Mouse (Mus musculus) urinary bladder, postnatal 10 days (tissue): ENCODE data around the gene Zfp787.
A peak's percentile ranks its signal among the peaks of the same experiment; 100 is the strongest.
"Not testable (repeated sequence)": the region's sequence is repeated elsewhere in the genome, so short reads cannot be mapped to it uniquely, and the experiment has no call there.

Source experiments
- DNase-seq: peaks from one replicate; pipeline ENCODE4 v3.0.0; 2022; ENCODE audit warnings: low spot score

The Zfp787 gene

DNA sequence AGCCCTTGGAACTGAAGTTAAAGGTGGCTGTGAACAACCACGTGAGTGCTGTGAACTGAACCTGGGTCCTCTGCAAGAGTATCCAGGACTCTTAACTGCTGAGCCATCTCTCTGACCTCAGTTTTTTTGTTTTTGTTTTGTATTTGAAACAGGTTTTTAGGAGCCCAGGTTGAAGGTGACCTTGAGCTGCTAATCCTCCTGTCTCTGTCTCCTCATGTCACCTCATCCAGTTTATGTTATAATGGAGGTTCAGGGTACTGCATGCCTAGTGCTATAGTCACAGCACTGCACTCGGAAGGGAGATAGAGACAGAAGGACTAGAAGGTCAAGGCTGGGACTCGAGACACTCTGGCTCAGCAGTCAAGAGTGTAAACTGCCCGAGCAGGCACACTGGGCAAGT is 6.4 kb upstream of the Zfp787 start:
- no peak for DNase-seq

DNA sequence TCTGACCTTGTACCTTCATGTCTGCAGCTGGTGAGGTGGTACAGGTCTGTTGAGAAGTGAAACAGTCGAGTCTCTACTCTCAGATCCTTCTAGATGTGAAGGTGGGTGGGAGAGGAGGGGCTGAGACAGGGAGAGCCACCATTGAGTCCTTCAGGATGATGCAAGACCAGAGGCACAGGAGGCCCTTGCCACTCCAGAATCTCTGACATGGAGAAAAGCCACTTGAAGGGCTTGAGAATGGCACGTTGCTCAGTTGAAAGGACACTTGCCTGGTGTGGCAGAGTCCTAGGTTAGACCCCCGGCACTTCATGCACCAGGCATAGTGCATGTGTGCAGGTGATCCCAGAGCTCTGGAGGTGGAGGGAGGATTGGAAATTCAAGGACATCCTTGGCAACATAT is 5.7 kb upstream of the Zfp787 start:
- DNase-seq = no peak

DNA sequence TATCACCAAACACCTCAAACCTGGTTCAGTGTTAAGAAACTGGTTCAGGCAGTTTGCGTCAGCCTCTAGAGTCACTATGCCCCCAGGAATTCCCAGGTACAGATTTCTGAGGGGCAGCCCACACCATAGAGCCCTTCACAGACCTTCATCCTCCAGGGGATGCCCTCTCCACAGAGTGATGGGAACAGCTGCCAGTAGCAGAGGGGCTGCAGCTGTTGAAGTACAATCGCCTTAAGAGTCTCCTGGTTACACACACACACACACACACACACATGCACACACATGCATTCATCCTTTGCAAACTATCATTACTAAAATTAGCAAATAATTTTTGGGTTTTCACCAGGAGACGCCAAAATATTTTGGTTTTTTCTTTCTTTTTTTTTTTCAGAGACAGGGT is 3.8 kb upstream of the Zfp787 start:
- no peak for DNase-seq

DNA sequence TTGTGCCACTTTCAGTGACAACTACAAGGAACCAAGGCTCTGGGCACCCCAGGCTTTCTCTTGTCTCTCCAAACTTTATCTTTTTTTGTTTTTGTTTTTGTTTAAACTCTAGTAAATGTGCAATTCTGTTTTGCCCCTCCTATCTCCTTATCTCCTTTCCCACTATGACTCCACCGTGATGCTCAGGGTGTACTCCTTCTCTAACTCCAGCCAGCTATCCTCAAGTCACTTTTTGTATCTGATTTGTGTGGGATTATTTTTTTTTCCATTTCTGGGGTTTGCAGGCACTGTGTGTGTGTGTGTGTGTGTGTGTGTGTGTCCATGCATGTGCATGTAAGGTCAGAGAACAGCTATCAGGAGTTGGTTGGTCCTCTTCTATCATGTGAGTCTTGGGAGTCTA is 1.7 kb upstream of the Zfp787 start:
- no peak for DNase-seq

DNA sequence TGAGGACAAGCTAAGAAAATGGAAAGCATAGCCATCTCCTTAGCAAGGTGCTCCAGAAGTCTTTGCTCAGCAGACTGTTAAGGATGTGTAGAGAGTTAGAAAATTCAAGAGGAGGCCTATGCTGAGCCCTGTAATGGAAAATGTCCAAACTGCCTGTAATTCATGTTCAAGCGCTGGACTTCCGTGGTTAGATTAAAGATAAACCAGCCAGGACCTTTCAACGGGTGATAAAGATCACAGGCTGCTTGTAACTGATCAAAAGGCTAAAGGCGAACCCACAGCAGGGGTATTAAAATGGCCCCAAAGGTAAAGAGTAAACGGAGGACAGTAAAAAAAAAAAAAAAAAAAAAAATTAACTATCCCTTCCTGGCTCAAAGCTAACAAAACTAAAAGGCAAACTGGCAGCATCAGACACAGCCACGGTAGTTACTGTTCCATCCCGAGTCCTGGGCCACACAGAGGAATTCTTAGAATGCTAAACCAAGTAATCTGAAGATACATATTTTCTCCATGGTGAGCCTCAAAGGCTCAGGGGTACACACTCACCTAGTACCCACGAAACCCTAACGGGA is 1.2 kb upstream of the Zfp787 start:
- no peak for DNase-seq

DNA sequence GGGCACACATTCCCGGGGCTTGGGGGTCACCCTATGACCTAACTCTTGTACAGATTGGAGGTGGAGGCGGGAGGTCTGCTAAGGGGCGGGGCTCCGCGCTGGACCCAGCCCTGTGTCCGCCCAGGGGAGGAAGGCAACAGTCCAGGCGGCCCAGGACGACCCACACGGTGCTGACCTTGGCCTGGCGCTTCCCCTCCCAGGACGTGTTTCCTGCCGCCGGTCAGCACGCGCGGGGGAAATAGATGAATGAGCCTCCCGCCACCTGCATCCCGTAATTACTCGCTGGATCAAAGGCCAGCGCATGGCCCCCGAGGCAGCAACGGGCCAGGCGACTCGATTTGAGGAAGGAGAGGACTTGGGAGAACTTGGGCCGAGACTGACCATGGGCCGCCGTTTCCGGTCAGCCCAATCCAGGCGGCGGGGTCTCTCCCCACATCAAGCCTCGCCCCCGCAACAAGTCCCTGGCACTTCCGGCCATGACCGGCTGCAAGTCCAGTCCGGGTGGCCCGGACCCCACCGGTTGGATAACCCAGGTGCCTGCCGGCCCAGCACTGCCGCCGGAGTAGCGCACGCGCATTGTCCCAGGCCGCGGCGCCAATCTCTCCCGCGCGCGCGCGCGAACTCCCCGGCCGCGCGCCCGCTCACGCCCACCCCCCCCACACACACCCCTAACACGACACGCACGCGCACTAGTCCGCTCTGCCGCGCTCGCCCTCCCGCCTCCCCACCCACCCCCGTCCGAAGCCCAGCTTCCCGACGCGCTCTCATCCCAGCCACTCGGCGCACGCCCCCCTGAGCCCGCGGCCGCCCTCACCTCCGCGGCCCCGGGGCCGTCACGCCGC is 545 bp downstream of the Zfp787 start:
- DNase-seq = peak; percentile 35

DNA sequence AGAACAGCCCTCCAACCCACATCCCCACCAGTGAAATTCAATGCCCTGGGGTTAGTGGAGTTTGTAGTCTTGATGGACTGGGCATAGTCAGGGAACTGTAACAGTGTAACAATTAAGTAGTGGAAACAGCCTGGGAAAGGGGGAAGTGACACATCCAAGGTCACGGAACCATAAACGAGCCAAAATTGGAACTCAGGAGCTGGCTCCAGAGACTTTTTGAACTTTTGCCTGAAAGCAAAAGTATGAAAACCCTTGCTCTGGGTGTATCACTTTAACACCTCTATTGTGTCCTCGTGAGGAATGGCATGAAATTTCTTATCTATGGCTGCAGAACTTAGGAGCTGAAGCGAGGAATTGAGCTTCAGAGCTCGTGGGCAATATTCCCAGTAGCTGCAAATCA is 1.6 kb downstream of the Zfp787 start:
- DNase-seq = no peak

DNA sequence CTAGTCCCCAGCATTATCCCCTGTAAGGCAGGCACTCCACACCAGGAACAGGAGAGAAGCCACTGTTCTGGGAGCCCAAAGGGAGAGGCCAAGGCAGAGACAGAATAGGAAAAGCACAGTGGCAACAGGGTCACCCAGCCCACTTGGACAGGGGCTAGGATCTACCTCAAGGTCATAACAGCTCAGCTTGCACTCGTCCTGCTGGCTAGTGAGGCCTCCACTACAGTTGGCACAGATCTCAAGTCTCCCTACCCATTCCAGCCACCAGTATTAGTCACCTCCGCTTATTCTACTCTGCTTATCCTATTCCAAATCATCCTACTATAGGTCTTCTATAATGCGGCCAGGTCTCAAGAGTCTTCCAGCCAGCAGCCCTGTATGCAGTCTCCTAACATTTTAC is 2.7 kb downstream of the Zfp787 start:
- DNase-seq = no peak

DNA sequence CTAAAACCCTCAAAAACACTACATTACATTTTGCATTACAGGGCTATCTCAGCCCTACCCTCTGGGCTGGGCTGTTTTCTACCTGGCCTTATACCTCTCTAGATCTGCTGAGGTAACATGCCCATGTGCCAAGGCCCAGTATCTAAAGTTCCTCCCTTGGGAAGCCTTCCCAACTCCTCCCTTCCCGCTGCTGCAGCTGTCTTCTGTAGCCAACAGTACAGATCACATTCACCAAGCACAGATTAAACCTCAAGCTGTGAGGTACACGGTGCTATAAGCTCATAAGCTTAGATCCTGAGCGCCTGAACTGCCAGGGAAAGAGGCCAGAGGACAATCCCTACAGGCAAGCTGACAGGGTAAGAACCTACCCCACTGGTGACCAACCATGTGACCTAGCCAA is 3.8 kb downstream of the Zfp787 start:
- DNase-seq = no peak

DNA sequence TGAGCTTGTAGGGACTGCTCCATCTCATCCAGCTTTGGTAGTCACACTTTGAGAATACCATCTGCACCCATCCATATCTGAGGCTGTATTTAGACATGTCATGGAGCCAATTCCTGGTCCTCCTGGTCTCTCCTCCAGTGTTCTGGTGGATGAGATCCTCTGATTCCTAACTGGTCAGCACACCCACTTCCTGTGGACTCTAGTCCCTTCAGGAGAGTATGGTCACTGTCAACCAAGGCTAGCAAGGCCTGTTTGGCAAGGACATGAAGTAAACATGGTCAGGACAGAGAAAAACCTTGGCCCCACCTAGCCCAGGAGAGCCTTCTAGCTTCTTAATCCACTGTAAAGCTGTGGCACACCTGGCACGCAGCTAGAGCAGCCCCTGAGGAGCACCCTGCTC is 4.5 kb downstream of the Zfp787 start:
- DNase-seq = no peak

DNA sequence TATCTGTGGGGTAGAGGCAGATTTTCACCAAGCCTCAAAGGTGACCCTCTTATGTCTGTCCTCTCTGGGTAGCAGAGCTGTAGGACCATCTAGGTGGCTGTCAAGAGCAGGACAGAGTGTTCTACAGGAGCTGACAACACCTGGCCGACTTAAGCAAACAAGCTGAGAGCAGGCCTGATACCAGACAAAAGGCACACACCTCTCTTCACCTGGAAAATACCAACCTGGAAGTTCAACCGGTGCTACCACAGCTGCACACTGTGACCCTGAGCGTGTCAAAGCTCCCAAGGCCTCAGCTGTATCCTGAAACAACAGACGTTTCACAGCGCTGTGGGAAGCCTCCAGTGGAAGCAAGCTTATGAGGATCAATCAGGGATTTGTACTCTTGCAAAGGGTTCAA is 8.1 kb downstream of the Zfp787 start:
- no peak for DNase-seq

DNA sequence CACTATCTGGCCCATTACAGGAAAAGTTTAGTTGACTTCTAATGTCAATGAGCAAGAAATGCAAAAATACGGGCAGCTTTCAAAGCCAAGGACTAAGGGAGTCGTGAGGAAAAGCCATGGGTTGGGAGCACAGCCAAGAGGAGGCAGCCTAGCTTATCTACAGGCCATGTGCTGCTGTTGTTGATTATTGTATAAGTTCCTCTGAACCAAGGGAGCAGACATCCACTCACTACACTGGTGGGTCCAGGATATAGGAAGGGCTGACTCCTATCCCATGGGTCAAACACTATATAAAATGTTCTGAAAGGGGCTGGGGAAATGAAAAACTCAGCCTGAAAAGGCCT is 8.8 kb downstream of the Zfp787 start:
- DNase-seq = no peak

DNA sequence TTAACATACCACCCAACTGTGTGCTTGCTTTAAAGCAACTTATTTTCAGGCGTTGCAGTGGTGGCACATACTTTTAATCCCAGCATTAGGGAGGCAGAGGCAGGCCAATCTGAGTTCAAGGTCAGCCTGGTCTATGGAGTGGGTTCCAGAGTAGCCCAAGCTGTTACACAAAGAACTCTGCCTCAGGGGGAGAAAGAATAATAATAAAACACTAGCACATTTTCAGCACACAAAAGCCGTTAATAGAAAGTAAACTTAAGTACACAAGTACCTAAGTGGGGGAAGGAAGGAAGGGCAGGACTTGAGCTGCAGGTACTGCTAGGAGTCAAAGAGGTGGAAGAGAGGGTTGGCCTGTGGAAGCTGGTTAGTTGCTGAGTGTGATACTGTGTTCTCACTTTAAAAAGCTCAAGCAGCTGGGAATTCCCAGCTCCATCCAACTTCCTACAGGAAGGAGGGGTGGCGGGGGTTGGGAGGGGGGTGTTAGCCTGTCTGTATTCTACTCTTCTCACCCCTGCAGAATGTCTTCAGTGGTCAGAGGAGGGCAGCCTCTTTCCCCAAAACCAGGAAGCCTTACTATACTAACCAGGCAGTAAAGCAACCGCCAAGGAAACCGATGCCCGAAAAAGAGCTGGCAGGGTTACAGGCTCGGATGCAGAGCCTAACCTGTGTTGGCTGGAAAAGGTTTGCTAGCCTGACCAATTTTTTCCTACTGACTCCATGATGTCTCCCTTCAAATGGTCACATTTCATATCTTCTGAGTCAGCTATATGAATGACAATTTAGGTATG is 9.4 kb downstream of the Zfp787 start:
- DNase-seq = no peak

DNA sequence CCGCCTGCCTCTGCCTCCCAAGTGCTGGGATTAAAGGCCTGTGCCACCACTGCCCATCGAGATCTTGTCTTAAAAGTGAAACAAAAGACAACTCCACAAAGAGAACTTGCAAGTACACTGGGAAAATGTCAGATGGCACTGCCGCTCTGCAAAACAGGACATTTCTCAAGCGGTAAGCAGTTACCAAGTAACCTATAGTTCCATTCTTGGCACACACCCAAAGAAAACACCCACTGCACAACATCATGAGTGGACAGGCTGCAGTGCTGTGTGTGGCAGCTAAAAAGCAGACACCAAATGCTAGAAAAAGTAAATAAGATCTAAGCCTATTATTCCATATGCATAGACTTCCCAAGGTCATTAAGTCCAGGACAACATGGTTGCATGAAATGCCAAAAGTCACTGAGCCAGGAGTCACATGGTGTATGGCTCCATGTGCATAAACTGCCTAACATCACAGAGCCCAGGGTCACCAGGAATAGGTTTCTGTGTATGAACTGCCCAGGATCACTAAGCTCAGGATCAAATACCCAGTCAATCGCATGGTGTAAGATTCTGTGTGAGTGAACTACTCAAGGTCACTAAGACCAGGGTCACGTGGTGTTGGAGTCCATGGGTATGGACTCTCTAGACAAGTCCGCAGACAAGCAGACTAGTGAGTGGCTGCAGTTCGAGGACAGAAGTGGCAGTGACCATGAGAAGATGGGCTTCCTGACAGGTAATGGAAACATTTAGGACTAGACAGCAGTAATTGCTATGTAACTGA is 10.2 kb downstream of the Zfp787 start:
- DNase-seq = no peak

DNA sequence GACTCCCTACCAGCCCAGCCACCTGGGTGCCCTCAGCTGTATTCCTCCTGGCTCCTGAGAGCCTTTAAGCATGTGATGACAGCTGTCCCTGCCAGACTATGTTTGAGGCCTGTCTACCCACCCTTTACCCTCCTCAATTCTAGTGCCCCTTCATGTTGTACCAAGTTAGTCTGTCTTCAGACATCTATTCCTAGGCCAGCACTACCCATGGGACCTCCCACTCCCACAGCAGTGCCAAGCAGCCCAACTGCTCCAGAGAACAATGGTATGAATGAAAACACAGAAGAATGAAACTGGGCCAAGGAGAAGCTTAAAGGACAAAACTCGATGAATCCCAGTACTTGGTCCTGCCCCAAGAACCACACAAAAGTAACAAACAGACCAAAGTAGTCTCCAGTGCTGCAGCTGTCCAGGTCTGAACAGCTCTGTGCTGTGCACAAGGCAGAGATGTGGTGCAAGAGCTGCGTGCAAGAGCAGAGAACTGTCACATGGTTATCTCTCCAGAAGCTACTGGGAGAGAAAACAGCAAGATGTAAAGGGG is 11.7 kb downstream of the Zfp787 start:
- DNase-seq = no peak

DNA sequence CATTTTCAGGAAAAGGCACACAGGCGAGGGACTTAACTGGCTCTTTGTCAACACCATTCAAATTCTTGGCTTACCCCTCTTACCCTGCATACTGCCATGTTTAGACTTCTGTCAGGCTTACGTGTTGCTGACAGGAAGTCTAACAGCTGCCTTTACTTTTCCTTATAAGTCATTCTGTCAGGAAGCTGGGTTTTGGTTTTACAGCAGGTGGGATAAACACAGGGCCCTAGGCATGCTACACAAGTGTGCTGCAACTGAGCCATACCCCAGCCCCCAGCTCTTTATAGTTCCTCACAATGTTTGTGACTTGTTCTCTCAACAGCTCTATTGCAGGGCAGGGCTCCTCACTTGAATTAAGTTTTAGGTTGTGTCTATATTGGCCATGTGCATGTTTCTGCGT is 16.5 kb downstream of the Zfp787 start:
- DNase-seq = no peak

DNA sequence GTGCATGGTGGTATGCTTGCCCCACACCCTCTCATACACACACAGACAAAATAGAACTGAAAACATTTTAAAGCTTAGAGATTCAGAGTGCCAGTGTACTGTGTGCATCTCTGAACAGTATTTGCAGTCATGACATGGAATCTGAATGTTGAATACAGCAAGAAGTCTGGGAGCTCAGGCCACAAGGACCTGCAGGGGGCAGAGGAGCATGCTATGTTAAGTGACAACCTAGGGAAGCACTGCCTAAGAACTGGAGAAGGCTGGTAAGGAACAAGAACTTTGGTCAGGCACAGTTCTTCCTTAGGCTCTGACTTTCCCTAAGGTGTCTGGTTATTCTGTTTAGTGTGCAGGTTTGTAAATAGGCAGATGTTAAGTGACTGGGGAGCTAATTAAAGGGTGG is 19.3 kb downstream of the Zfp787 start:
- DNase-seq = no peak

DNA sequence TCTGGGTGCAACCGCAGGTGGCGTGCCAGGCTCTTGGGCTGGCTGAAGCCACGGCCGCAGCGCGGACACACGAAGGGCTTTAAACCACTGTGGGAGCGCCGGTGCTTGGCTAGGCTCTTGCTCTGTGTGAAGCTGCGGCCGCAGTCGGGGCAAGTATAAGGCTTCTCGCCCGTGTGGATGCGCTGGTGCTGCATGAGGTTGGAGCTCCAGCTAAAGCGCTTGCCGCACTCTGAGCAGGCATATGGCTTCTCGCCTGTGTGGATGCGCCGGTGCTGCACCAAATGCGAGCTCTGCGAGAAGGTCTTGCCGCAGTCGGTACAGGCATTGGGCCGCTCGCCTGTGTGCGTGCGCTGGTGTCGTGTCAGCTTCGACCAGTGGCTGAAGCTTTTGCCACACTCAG is 23.2 kb downstream of the Zfp787 start:
- no peak for DNase-seq

DNA sequence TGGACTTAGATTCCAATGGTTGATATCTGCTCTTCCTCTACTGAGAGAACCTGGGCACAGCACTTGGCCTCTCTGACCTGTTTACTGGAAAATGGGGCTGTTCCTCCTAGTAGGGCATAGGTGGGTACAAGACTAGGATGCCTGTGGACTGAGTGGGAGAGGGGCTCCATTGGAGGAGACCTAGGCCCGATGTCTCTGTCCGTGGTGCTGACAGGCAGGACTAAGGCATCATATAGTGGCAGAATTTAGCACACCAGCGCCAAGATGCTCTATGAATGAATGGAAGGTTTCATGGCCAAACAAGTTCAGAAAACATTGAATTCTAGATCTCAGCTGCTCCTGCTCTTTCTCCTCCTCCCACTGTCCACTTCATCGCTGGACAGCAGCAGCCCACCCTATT is 25.5 kb downstream of the Zfp787 start:
- no peak for DNase-seq

DNA sequence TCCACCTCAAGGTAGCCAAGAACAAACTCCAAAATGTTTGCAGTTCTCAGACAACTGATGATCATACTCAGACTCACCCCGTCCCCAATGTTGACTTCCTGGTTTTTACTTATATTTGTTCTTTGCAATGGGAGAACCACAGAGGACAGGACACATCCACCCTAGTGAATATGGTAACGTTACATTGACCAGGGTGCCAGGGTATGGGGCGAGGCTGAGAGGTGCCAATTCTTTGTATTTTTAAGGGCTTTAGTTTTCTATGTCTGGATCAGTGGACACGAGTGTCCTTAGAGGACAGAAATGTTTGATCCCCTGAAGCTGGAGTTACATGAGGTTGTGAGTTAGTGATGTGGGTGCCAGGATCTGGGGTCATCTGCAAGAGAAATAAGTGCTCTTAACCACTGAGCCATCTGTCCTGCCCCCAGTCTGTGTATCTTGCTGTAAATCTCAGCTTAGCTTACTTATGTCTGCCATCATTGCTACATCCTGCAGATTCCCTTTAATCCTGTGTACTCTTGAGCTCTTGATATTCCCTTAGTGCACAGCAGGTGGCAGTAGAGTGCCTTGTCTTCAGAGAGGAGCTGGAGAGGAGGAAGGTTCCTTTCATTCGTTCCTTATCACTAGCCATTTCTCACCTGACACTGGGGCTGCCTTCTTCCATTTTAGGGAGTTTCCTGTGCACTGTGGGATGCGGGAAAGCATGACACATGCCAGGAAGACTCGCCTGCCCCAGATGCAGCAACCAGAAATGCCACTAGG is 28.9 kb downstream of the Zfp787 start:
- peak; percentile 25 for DNase-seq

DNA sequence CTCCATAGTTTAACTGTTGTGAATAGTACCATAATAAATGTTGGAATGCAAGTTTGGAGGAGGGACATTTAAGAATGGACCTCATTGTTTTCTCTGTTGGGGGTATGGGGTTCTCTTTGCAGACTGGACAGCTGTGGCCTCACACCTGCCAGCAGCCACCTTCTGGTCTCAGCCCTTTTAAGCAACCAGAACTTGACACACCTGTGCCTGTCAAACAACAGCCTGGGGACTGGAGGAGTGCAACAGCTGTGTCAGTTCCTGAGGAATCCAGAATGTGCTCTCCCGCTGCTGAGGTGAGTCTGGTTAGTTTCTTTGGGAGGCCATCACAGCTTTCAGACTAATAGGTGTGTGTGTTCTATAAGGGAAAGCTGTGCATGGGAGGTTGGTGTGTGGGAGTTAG is 34.7 kb downstream of the Zfp787 start:
- not testable (repeated sequence) for DNase-seq

DNA sequence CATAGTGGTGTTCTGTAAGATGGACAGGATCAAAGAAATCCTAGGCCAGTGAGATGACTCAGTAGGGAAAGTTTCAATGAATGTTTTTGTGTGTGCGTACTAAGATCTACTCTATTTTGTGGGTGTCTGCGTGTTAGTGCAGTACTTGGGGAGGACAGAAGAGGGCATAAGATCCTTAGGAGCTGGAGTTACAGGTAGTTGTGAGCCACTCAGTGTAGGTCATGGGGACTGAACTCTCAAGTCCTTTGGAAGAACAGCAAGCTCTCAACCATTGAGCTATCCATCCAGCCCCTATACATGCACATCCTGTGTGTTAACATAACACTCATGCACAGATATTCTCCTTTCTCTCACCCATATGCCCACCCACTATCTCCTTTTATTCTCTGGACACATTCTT is 35.7 kb downstream of the Zfp787 start:
- not testable (repeated sequence) for DNase-seq
